Mouse (Mus musculus) spleen, postnatal 36 days (tissue): ENCODE results near the gene Sclt1.

Source experiments
- DNase-seq, 2 experiments: peaks; one replicate each; pipeline ENCODE4 v3.0.0; 2022; ENCODE audit warnings: low spot score in 2 of 2, mixed read lengths in 1 of 2

The Sclt1 gene

DNA sequence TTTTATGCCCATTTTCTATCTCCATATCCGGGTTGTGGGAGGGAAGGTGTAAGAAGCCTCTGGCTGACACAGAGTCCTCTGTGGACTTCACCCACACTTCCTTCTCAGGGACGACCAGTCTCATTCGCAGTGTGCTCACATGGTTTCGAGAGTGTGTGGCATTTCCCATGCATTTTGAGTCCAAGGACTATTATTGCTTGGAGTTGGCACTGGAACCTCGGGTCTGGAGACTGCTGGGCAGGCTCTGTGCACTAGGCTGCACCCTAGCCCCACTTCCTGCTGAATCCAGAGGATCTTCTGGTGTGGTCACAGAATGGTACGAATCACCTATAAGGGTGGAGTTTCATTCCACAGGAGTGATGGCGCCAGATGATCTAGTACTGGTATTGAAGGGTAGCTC, 155.4 kb downstream of the Sclt1 start:
- DNase-seq = no peak

DNA sequence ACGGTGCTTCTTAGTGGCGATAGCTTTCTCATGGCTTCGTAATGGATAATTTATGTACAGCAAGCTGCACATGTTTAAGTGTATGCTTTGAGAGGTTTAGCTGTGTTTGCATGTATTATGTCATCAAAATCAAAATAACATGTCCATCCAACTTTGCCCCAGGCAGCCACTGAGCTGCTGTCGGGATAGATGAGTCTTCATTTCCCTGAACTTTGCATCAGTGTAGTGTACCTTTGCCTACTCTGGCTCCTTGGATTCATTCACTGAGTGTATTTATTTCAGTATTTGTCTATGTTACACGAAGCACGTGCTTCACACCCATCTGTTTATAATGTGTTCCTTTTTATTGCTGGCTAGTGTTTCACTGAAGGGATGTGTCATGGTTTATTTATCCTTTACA, 156.0 kb downstream of the Sclt1 start:
- no peak for DNase-seq

DNA sequence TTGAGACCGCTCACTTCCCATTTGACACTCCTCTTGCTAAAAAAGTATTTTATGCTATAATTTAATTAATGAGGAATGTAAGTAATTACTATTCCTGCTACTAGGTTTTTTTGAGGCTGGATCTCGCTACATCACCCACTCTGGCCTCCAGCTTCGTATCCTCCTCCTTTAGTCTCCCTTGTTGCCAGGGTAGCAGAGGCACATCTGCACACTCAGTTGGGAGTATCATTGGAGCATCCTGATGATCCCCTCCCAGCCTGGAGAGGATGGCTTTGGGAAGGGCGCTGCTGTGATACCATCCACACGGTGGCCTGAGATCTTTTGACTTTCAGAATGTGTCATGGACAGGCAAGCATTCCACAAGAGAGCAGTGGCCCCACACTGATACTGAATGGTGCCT, 156.8 kb downstream of the Sclt1 start:
- no peak for DNase-seq

DNA sequence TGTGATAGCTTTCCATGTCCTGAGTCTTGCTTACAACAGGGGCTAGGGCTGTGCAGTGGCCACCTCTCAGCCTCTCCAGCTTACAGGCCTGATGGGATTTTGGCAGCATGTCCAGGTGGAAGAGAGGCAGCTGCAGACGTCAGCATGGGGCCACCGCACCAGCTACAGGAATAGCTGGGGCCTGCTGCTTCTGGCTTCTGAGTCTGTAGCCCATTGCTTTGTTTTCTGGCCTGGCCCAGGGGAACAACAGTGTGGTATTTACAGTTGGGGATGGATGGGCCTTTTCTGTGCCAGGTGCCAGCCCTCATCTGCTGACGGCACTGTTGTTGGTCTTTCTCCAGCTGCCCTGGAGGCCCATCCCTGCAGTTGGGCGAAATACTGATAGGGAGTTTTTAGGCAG, 158.7 kb downstream of the Sclt1 start:
- no peak for DNase-seq

DNA sequence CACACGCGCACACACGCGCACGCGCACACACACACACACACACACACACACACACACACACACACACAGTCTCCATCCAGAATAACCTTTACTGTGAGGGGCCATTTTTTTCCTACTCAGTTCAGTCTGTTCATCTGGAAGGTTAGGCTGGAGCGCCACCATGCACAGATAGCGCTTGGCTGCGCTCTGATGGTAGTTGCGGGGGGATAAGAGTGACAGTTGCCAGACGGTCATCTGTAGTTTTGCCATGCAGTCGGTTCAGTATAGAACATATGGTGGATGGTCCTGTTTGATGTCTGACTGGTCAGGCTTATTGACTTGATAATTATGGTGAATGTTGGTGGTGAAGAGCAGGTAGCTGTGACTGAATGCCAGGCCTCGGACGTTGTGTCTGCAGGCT, 159.2 kb downstream of the Sclt1 start:
- DNase-seq = no peak

DNA sequence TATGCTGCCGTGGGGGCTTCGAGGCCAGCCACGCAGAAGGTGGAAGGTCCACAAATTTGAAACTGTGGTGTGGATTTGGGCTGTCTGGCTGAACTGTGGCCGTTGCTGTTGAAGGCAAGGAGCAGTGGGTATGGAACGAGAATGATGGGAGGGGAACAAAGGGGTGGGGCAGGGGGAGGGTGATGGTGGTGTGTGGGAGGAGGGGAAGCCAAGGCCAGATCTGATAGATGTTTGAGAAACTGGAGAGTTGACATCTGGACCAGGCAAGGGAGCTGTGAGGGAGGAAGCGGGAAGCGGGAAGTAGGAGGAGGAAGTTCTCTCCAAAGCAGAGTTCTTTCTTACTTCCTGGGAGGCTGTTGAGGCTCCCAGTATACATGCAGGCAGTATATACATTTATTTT, 160.1 kb downstream of the Sclt1 start:
- no peak for DNase-seq

DNA sequence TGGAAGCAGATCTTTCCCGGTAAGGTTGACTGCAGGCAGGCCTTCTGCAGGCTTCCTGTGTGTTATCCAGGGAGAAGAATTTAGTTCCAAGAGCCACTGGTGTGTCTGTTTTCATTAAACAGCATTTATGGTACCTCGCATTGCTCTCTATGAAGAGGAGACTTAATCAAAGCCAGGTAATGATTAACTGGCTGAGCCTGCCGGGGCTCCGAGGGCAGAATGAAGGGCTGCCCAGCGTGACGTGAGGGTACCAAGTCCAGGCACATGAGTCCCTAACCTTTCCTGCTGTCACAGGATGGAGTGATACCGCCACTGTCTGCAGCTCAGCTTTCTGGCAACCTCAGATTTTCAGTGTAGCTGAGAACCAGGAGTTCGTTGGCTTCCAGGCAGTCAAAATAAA, 160.9 kb downstream of the Sclt1 start:
- DNase-seq = no peak

DNA sequence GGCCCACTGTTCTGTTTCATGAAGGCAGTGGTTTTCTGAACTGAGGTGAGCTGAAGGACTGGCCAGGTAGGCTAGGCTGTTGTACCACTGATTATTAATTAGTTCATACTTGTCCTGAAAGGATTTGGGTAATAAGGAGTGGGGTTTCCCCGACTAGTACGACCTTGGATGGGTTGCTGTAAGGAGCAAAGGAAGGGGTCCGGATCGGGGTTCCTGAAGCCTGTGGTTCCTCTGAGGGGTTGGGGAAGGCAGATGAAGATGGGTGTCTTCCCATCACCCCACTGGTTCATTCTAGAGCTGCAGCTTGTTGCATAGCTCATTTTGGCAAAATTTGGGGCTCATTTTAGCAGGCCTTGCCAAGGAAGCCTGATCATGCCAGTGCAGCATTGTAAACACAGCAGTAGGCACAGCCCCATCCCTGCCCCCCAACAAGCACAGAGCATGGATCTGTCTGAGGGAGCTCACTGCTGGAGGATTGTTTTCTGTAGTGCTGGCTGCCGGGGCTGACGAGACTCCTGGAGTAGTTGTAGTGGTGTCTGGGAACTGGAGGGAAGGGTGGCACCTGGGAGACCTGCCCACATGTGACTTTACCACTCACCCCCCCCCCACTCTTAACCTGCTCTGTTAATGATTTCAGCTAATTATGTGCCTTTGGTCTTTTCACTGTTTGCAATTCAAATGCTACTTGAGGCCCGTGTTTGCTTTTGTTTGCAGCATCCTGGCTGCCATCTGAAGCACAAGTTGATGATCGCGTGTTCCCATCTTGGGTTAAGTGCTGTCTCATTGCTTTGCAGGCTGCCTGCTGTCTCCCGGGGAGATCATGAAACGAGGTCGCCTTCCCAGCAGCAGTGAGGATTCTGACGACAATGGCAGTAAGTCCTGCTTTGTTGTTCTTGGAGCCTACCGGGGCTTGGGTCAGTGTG, 161.7 kb downstream of the Sclt1 start:
- no peak for DNase-seq

DNA sequence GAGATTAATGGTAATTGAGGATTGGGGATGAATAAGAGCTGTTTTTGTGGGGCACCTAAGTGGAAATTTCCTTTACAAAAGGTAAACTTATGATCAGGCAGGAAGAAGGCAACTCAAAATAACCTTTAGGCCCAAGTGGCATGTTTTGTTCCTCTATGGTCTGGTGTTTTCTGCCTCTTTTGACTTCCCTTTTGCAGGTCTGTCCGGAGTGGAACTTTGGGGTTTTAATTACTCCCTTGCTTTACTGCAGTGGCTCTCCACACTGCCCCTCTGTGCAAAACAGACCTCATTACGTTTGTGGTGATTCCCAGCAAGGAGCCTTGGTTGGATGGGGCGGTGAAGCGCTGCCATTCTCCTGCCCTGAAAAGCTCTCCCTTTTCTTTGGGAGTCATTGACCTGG, 162.4 kb downstream of the Sclt1 start:
- peak; percentile 44 to 46 for DNase-seq

DNA sequence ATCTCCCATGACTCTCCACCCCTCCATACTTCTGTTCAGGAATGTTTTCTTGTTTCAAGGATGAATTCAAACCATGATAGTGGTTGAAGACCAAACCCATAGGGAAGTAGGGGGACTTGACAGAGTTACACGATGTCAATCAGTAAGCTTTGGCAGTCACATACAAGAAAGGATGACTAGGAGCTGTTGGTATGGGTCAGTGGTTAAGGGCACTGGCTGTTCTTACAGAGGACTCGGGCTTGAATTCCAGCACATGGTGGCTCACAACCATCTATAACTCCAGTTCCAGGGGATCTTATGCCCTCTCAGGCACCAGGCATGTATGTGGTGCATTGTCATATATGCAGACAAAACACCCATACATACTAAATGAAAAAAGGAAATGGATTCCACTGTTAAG, 165.1 kb downstream of the Sclt1 start:
- no peak for DNase-seq
